Mouse (Mus musculus): ENCODE measurements around the gene Apbb1ip. TPM values are rescaled to one million over a fixed set of nuclear protein-coding genes. Genes with fewer than 3 reads are reported as not detected.
A peak's percentile ranks its signal among the peaks of the same experiment; 100 is the strongest.

Gene Apbb1ip
- polyA plus RNA-seq, 1 experiment from 2014 or later: 0.70 TPM

DNA sequence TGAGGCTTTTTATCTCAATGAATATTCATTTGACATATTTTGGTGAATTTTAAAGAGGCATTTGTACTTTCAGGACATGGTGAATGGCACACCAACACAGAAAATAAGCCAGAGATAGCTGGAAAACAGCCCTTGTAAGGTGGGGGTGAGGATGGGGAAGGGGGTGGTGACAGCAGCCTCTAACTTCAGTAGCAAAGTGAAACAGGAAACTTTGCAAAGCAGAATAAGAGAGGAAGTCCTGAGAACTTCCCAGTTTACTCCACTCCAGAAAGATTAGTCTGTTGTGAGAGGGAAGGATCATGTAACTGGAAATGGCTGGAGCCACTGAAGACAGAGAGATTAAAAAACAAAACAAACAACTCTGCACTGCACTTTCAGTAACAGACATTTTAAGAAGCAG lies 26.0 kb upstream of the Apbb1ip start:
- no peaks in the 10 kb centered on the region for H3K4me1 ChIP-seq (ENCODE audit: control insufficient read depth, insufficient read depth, low read length)
- ATAC-seq: no peak

DNA sequence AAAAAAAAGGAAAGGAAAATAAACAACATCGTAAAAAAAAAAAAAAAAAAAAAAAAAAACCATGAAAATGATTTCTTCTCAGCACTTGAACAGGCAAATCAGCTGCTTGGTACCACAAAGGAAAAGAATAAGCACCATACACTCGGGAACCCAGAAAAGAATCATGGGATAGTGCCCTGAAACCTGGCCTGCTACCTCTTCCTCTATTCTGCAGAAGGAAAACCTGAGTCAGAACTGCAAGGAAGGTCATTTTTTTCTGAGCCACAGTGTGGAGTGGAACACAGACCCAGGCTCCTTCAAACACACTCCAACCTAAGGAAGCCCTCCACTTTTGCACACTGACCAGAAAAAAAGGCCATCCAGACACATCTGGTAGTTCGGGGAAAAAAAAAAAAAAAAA lies 24.1 kb upstream of the Apbb1ip start:
- WGBS: 93% methylated on average over 3 of the region's 3 CpGs
- Histone ChIP-seq H3K27me3 (ENCODE audit: control insufficient read depth, insufficient read depth, low read depth, low read length) (no peaks in the 10 kb centered on the region; the same call in 1 of the 2 replicates), H3K4me3 (ENCODE audit: low read depth, low read length) (no peak overlapping the region), H3K36me3 (ENCODE audit: control insufficient read depth, insufficient read depth, low read length) (no peaks in the 10 kb centered on the region), H3K9ac (ENCODE audit: low read depth, low read length) (no peak overlapping the region), H3K27ac (ENCODE audit: low read length) (no peak overlapping the region), H3K4me2 (ENCODE audit: low read length) (no peak overlapping the region), H3K9me3 (replicated peaks; ENCODE audit: control insufficient read depth, low read length, poor library complexity, severe bottlenecking) (no peaks in the 10 kb centered on the region), H3K4me1 (ENCODE audit: control insufficient read depth, insufficient read depth, low read length) (no peaks in the 10 kb centered on the region)
- ATAC-seq: no peak

More for the DNA sequence above, 26.0 kb upstream of the Apbb1ip start:
- H3K9me3 ChIP-seq (replicated peaks; ENCODE audit: control insufficient read depth, low read length, poor library complexity, severe bottlenecking): no peaks in the 10 kb centered on the region
- H3K27ac ChIP-seq (ENCODE audit: low read length): no peak overlapping the region
- H3K36me3 ChIP-seq (ENCODE audit: control insufficient read depth, insufficient read depth, low read length): no peaks in the 10 kb centered on the region
- no peak overlapping the region for H3K9ac ChIP-seq (ENCODE audit: low read depth, low read length)
- H3K4me3 ChIP-seq (ENCODE audit: low read depth, low read length): no peak overlapping the region
- H3K4me2 ChIP-seq (ENCODE audit: low read length): no peak overlapping the region
- no peaks in the 10 kb centered on the region; the same call in 1 of the 2 replicates for H3K27me3 ChIP-seq (ENCODE audit: control insufficient read depth, insufficient read depth, low read depth, low read length)

DNA sequence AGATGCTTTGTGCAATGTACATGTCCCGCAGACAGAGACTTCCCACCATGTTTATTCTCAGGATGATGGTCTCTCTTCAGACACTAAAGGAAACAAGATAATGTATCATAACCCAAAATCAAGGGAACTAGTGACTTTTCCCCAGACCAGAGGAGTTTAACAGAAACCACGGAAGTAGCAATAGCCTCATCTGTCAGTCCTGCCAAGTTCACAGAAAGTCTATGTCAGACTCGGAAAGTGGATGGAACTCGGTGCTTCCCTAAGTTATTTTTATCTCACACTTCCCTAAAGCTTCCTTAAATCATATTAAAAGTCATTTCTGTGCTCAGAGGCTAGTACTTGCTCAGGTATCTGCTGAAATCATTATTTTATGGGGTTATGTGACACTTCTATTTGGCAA lies 21.4 kb upstream of the Apbb1ip start:
- H3K4me1 ChIP-seq (ENCODE audit: control insufficient read depth, insufficient read depth, low read length): no peaks in the 10 kb centered on the region
- WGBS: 91% methylated on average over 4 of the region's 4 CpGs
- no peaks in the 10 kb centered on the region for H3K36me3 ChIP-seq (ENCODE audit: control insufficient read depth, insufficient read depth, low read length)
- ATAC-seq: no peak
- no peak overlapping the region for H3K4me3 ChIP-seq (ENCODE audit: low read depth, low read length)
- no peaks in the 10 kb centered on the region for H3K27me3 ChIP-seq (ENCODE audit: control insufficient read depth, insufficient read depth, low read depth, low read length)
- H3K4me2 ChIP-seq (ENCODE audit: low read length): no peak overlapping the region
- H3K27ac ChIP-seq (ENCODE audit: low read length): no peak overlapping the region
- H3K9ac ChIP-seq (ENCODE audit: low read depth, low read length): no peak overlapping the region
- no peaks in the 10 kb centered on the region for H3K9me3 ChIP-seq (replicated peaks; ENCODE audit: control insufficient read depth, low read length, poor library complexity, severe bottlenecking)

DNA sequence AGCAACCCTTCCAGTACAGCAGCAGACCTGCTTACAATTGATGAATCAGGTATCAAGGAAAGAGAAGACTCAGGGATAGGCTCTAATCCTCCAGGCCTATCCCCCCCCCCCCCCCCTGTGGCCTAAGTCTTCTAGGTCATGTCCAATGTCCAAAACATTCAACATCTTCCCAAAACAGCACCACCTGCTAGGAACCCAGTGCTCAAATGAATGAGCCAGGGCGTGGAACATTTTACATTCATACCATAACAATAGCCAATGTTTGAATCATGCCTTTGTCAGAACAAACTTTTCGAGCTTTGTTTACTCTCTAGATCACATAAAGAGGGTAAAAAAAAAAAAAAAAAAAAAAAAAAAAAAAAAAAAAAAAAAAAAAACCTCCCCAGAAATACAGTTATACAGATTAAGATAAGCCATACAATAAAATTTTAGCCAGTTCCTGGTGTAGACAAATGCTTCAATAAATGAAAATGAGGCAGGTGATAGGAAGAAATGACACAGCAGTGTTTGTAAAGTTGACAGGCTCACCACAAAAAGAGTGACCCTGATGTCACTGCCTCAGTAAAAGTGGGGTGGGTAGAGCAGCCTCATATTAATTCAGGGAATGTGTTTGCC lies 20.3 kb upstream of the Apbb1ip start:
- Histone ChIP-seq H3K9me3 (replicated peaks; ENCODE audit: control insufficient read depth, low read length, poor library complexity, severe bottlenecking) (no peaks in the 10 kb centered on the region), H3K4me3 (ENCODE audit: low read depth, low read length) (no peak overlapping the region), H3K9ac (ENCODE audit: low read depth, low read length) (no peak overlapping the region), H3K36me3 (ENCODE audit: control insufficient read depth, insufficient read depth, low read length) (no peaks in the 10 kb centered on the region), H3K4me1 (ENCODE audit: control insufficient read depth, insufficient read depth, low read length) (no peaks in the 10 kb centered on the region), H3K4me2 (ENCODE audit: low read length) (no peak overlapping the region), H3K27ac (ENCODE audit: low read length) (no peak overlapping the region), H3K27me3 (ENCODE audit: control insufficient read depth, insufficient read depth, low read depth, low read length) (no peaks in the 10 kb centered on the region)
- no peak for ATAC-seq
- WGBS: 68% methylated on average over 2 of the region's 2 CpGs

DNA sequence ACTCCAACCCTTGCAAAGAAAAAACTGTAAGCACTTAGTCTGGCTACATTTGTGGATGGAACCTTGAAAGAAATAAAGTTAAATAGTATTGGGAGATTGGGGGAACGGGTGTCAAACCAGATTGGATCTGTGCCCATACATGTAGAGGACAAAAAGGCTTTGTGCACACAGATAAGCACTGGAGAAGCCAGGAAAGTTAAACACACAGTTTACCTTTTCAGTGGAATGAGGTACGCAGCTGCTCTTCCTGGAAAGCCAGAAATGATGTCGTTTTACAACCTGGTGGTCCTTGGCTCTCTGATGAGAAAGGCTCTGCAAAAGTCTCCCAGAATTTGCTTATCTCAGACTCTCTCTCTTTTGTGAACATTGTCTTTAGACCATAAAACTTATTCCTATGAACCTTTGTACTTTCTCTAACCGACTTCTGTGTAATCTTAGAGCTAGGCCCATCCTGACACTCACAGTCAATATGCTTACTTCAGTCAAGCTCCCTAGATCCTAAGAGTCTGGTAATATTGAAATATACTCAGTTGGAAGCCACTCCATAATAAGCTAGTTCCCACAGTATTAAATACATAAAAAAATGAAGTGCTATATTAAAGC lies 19.6 kb upstream of the Apbb1ip start:
- WGBS: 76% methylated on average over 4 of the region's 4 CpGs
- H3K27me3 ChIP-seq (ENCODE audit: control insufficient read depth, insufficient read depth, low read depth, low read length): no peaks in the 10 kb centered on the region
- H3K36me3 ChIP-seq (ENCODE audit: control insufficient read depth, insufficient read depth, low read length): no peaks in the 10 kb centered on the region
- ATAC-seq: no peak
- H3K4me3 ChIP-seq (ENCODE audit: low read depth, low read length): no peak overlapping the region
- H3K27ac ChIP-seq (ENCODE audit: low read length): no peak overlapping the region
- no peaks in the 10 kb centered on the region for H3K9me3 ChIP-seq (replicated peaks; ENCODE audit: control insufficient read depth, low read length, poor library complexity, severe bottlenecking)
- no peaks in the 10 kb centered on the region for H3K4me1 ChIP-seq (ENCODE audit: control insufficient read depth, insufficient read depth, low read length)
- H3K4me2 ChIP-seq (ENCODE audit: low read length): no peak overlapping the region
- H3K9ac ChIP-seq (ENCODE audit: low read depth, low read length): no peak overlapping the region

DNA sequence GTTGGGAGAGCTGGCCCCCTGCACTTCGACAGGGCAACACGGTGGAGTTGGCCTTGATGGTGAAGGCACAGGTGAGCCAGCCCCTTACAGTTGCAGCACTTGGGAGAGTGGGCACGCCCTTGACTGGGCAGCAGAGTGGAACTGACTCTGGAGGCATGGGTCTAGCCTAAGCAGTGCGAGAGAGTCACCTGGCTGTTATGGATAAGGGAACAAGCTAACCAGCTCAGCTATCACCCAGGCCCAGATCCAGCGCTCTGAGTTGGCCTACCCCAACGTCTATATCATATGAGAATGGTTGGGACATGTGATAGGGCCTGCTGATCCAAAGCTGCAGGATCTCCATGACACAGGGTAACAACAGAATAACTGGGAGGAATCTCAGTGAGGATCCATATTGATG lies 18.3 kb upstream of the Apbb1ip start:
- Histone ChIP-seq H3K4me3 (ENCODE audit: low read depth, low read length) (no peak overlapping the region), H3K4me2 (ENCODE audit: low read length) (no peak overlapping the region), H3K27me3 (ENCODE audit: control insufficient read depth, insufficient read depth, low read depth, low read length) (no peaks in the 10 kb centered on the region), H3K9ac (ENCODE audit: low read depth, low read length) (no peak overlapping the region), H3K4me1 (ENCODE audit: control insufficient read depth, insufficient read depth, low read length) (no peaks in the 10 kb centered on the region), H3K36me3 (ENCODE audit: control insufficient read depth, insufficient read depth, low read length) (no peaks in the 10 kb centered on the region), H3K27ac (ENCODE audit: low read length) (no peak overlapping the region), H3K9me3 (replicated peaks; ENCODE audit: control insufficient read depth, low read length, poor library complexity, severe bottlenecking) (no peaks in the 10 kb centered on the region)
- WGBS: 88% methylated on average over 6 of the region's 6 CpGs
- ATAC-seq: no peak

DNA sequence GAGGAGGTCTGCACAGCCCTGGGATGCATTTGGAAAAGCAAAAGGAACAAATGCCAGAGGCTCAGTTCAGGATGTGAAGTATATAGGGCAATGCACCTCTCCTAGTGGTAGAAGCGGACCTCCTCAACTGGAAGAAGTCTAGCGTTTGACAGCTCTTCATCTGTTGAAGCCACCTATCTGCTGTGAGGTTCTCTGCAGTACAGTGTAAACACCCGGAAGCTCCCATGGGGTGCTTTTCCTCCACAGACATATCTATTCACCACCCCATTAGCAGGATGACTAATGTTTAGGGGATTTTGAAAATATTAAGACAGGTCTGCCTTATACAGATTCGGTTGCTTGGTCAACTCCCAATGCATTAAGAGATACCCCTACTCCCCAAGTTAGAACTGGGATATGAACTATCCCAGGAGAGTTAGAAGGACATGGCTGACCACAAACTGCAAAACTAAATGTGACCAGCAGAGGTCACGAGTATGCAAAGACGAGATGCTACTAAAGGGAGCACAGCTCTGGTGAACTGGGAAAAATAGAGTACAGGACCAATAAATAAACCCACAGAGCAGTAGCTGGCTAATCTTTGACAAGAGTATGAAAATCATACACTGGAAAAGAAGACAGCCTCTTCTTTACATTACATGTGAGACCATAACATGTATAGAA lies 15.5 kb upstream of the Apbb1ip start:
- no peak overlapping the region for H3K9ac ChIP-seq (ENCODE audit: low read depth, low read length)
- no peak overlapping the region for H3K27ac ChIP-seq (ENCODE audit: low read length)
- H3K36me3 ChIP-seq (ENCODE audit: control insufficient read depth, insufficient read depth, low read length): no peaks in the 10 kb centered on the region
- ATAC-seq: peak; percentile 48; the same call in 1 of the 2 replicates
- 45% methylated on average over 6 of the region's 6 CpGs for WGBS
- no peaks in the 10 kb centered on the region for H3K4me1 ChIP-seq (ENCODE audit: control insufficient read depth, insufficient read depth, low read length)
- no peaks in the 10 kb centered on the region for H3K9me3 ChIP-seq (replicated peaks; ENCODE audit: control insufficient read depth, low read length, poor library complexity, severe bottlenecking)
- no peaks in the 10 kb centered on the region for H3K27me3 ChIP-seq (ENCODE audit: control insufficient read depth, insufficient read depth, low read depth, low read length)
- no peak overlapping the region for H3K4me2 ChIP-seq (ENCODE audit: low read length)
- no peak overlapping the region for H3K4me3 ChIP-seq (ENCODE audit: low read depth, low read length)

DNA sequence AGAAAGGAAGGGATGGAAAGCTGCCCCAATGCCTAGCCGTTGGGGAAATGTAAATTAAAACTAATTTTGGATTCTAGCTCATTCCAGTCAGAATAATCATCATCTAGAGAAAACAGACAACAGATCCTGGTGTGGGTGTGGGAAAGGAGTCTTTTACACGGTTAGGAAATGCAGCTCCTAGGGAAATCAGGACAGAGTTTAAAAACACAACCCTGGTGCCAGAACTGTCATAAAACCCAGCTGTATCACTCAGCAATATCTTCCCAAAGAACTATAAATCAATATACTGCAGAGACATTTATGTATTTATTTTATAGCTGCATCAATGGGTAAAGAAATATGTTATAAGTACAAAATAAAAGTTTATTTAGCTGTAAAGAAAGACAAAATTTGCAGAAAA lies 13.4 kb upstream of the Apbb1ip start:
- Histone ChIP-seq H3K27me3 (ENCODE audit: control insufficient read depth, insufficient read depth, low read depth, low read length) (no peaks in the 10 kb centered on the region), H3K36me3 (ENCODE audit: control insufficient read depth, insufficient read depth, low read length) (no peaks in the 10 kb centered on the region), H3K9ac (ENCODE audit: low read depth, low read length) (no peak overlapping the region), H3K9me3 (replicated peaks; ENCODE audit: control insufficient read depth, low read length, poor library complexity, severe bottlenecking) (no peaks in the 10 kb centered on the region), H3K4me2 (ENCODE audit: low read length) (no peak overlapping the region), H3K27ac (ENCODE audit: low read length) (no peak overlapping the region), H3K4me3 (ENCODE audit: low read depth, low read length) (no peak overlapping the region), H3K4me1 (ENCODE audit: control insufficient read depth, insufficient read depth, low read length) (no peaks in the 10 kb centered on the region)
- WGBS: 52% methylated on average over 2 of the region's 2 CpGs
- ATAC-seq: no peak

DNA sequence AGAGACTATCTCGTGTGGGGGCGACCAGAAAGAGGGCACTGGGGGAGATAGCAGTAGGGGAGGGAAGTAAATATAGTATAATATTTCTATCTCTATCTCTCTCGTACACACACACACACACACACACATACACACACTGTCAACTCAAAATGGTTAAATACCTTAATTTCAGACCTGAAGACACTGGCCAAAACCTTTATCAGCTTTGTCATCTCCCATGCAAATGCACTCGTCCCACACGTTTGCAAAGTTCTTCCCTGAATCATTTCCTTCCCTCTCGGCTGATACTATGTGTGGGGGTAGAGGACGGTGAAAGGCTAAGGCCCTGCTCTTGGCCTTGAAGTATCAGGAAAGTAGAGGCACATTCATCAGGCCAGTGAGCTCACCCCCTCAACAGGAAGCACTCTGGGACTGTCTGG lies 12.8 kb upstream of the Apbb1ip start:
- Histone ChIP-seq H3K4me2 (ENCODE audit: low read length) (no peak overlapping the region), H3K9ac (ENCODE audit: low read depth, low read length) (no peak overlapping the region), H3K4me1 (ENCODE audit: control insufficient read depth, insufficient read depth, low read length) (no peaks in the 10 kb centered on the region), H3K4me3 (ENCODE audit: low read depth, low read length) (no peak overlapping the region), H3K9me3 (replicated peaks; ENCODE audit: control insufficient read depth, low read length, poor library complexity, severe bottlenecking) (no peaks in the 10 kb centered on the region), H3K27ac (ENCODE audit: low read length) (no peak overlapping the region), H3K27me3 (ENCODE audit: control insufficient read depth, insufficient read depth, low read depth, low read length) (no peaks in the 10 kb centered on the region), H3K36me3 (ENCODE audit: control insufficient read depth, insufficient read depth, low read length) (no peaks in the 10 kb centered on the region)
- WGBS: 79% methylated on average over 7 of the region's 7 CpGs
- no peak for ATAC-seq

Data from midbrain, embryonic 16.5 days (tissue).